Mouse (Mus musculus) myocyte (in vitro differentiated cells): ENCODE results near the gene Dscaml1. TPM values are rescaled to one million over a fixed set of nuclear protein-coding genes. Genes with fewer than 3 reads are reported as not detected.

ENCODE experiments used
- H3K27me3 ChIP-seq: one replicate; pipeline ENCODE4 v1.6.1; 2011; ENCODE audit not compliant: control insufficient read depth, insufficient read depth, insufficient read length
- H3K36me3 ChIP-seq: one replicate; pipeline ENCODE4 v1.6.1; 2011; ENCODE audit not compliant: control insufficient read depth, insufficient read depth
- H3K4me2 ChIP-seq: one replicate; pipeline ENCODE4 v1.6.1; 2011; ENCODE audit warnings: low read depth, control low read depth
- H3K4me3 ChIP-seq: one replicate; pipeline ENCODE4 v1.5.1; 2011; ENCODE audit warnings: mild to moderate bottlenecking, control low read depth, moderate library complexity
- H3K79me2 ChIP-seq: one replicate; pipeline ENCODE4 v1.6.1; 2011; ENCODE audit not compliant: control insufficient read depth, insufficient read depth
- H3ac ChIP-seq: one replicate; pipeline ENCODE4 v1.6.1; 2011; ENCODE audit not compliant: control insufficient read depth, insufficient read length
- CEBPB ChIP-seq: IDR thresholded peaks from 2 replicates; pipeline ENCODE4 v1.6.1; 2011; ENCODE audit warnings: mild to moderate bottlenecking, moderate library complexity; ENCODE audit not compliant: poor library complexity, insufficient read depth, severe bottlenecking
- E2F4 ChIP-seq: IDR thresholded peaks from one replicate; pipeline ENCODE4 v1.6.1; 2011; ENCODE audit warnings: mild to moderate bottlenecking, control low read depth, moderate library complexity; ENCODE audit not compliant: insufficient read depth
- MAX ChIP-seq: IDR thresholded peaks from one replicate; pipeline ENCODE4 v1.6.1; 2011; ENCODE audit warnings: low read depth, mild to moderate bottlenecking, control low read depth
- MYOD1 ChIP-seq, 3 experiments: IDR thresholded peaks; one replicate each; pipeline ENCODE4 v1.6.1; 2011; ENCODE audit warnings: control low read depth in 2 of 3, low read depth in 2 of 3, mild to moderate bottlenecking in 2 of 3, moderate library complexity in 1 of 3; ENCODE audit not compliant: insufficient read length in 2 of 3, control insufficient read depth in 1 of 3
- MYOG ChIP-seq, 3 experiments: IDR thresholded peaks; one replicate each; pipeline ENCODE4 v1.6.1; 2011; ENCODE audit warnings: control low read depth in 2 of 3, low read depth in 2 of 3, mild to moderate bottlenecking in 2 of 3; ENCODE audit not compliant: insufficient read length in 2 of 3, control insufficient read depth in 1 of 3, insufficient read depth in 1 of 3
- POLR2A ChIP-seq: IDR thresholded peaks from one replicate; pipeline ENCODE4 v1.6.1; 2011; ENCODE audit warnings: low read depth, mild to moderate bottlenecking, control low read depth, moderate library complexity; ENCODE audit not compliant: insufficient read length
- POLR2AphosphoS2 ChIP-seq: IDR thresholded peaks from one replicate; pipeline ENCODE4 v1.6.1; 2011; ENCODE audit warnings: low read depth, control low read depth; ENCODE audit not compliant: insufficient read length
- REST ChIP-seq: IDR thresholded peaks from one replicate; pipeline ENCODE4 v1.6.1; 2011; ENCODE audit warnings: mild to moderate bottlenecking, control low read depth, moderate library complexity; ENCODE audit not compliant: insufficient read depth, insufficient read length
- SRF ChIP-seq: IDR thresholded peaks from one replicate; pipeline ENCODE4 v1.6.1; 2011; ENCODE audit warnings: low read depth; ENCODE audit not compliant: control insufficient read depth, insufficient read length
- TCF12 ChIP-seq: IDR thresholded peaks from one replicate; pipeline ENCODE4 v1.6.1; 2011; ENCODE audit warnings: mild to moderate bottlenecking, control low read depth; ENCODE audit not compliant: poor library complexity, insufficient read depth, severe bottlenecking
- TCF3 ChIP-seq: IDR thresholded peaks from one replicate; pipeline ENCODE4 v1.6.1; 2011; ENCODE audit warnings: low read depth, control low read depth; ENCODE audit not compliant: insufficient read length
- USF1 ChIP-seq: IDR thresholded peaks from one replicate; pipeline ENCODE4 v1.6.1; 2011; ENCODE audit warnings: low read depth, mild to moderate bottlenecking, control low read depth, moderate library complexity
- polyA plus RNA-seq: library from polyadenylated mRNA; unstranded; fragments of >200 nt; fragmentation: generic; extraction: Trizol; gene quantifications from one replicate; pipeline ENCODE4 v1.2.1, GENCODE M21; 2012; ENCODE audit warnings: missing spikeins

Gene Dscaml1
- polyA plus RNA-seq, 1 experiment, result not detected

DNA sequence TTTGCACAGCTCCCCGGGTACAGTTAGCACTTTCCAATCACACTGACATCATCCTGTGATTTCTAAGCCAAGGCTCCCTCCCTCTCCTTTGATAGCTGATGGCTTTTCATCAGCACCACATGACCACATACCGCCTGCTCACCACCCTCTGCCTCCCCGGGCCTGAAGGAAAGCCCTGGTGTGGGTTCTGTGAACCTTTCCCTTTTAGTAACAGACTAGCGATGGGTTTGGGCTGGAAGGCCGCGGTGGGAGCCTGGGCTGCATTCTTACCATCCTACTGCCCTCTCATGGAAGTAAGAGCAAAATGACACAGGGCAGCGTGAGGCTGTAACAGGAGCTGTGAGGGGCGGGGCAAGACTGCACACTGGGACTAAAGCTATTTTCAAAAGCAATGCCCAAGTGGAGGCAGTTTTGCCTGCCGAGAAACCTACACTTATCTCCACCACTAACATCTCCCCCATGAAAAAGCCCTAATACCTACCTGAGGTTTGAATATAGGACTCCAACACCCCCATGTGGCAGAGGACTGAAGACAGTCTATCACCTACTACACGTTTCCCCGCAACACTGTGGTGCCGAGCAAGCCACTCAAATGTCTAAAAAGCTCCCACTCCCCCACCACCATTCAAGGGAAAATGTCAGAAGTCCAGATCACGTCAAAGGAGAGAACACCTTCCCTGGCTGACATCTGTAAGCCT is 372.2 kb downstream of the Dscaml1 start:
- no peaks in the 10 kb centered on the region for H3K79me2 ChIP-seq
- H3K4me2 ChIP-seq, result no peak overlapping the region
- H3K27me3 ChIP-seq, result no peaks in the 10 kb centered on the region
- TF ChIP-seq CEBPB (no peak), MYOD1 (IDR thresholded peaks at IDR 0.05; ENCODE audit: control insufficient read depth in 1 of 3, insufficient read length in 2 of 3, low read depth in 2 of 3) (no peak), POLR2AphosphoS2 (no peak), MAX (no peak), SRF (no peak), MYOG (IDR thresholded peaks at IDR 0.05; ENCODE audit: control insufficient read depth in 1 of 3, insufficient read depth in 1 of 3, insufficient read length in 2 of 3, low read depth in 2 of 3) (no peak), REST (no peak)
- H3K36me3 ChIP-seq, result no peaks in the 10 kb centered on the region
- no peak overlapping the region for H3ac ChIP-seq
- no peak overlapping the region for H3K4me3 ChIP-seq

- H3K79me2 ChIP-seq, result no peaks in the 10 kb centered on the region
- no peak for TF ChIP-seq TCF3
- TF ChIP-seq CEBPB, result no peak
- TF ChIP-seq SRF, result no peak
- no peak for TF ChIP-seq E2F4
- no peak for TF ChIP-seq POLR2A
- no peak for TF ChIP-seq MYOG (IDR thresholded peaks at IDR 0.05; ENCODE audit: control insufficient read depth in 1 of 3, insufficient read depth in 1 of 3, insufficient read length in 2 of 3, low read depth in 2 of 3)
- no peak for TF ChIP-seq MAX
- no peak for TF ChIP-seq MYOD1 (IDR thresholded peaks at IDR 0.05; ENCODE audit: control insufficient read depth in 1 of 3, insufficient read length in 2 of 3, low read depth in 2 of 3)
- TF ChIP-seq REST, result no peak
- TF ChIP-seq POLR2AphosphoS2, result no peak
- no peak for TF ChIP-seq USF1
- TF ChIP-seq TCF12, result no peak
- no peaks in the 10 kb centered on the region for H3K36me3 ChIP-seq
- no peak overlapping the region for H3K4me2 ChIP-seq
- H3K4me3 ChIP-seq, result no peak overlapping the region
- H3ac ChIP-seq, result no peak overlapping the region
- no peaks in the 10 kb centered on the region for H3K27me3 ChIP-seq
These were observed 373.0 kb downstream of the Dscaml1 start for GRCm38 (mm10) chr9:45799402-45799801.

Other genes starting within 250 kb of the Dscaml1 start
- not detected for gene BC049352, start 244.6 kb upstream of the Dscaml1 start, polyA plus RNA-seq
- gene Tmprss4, start 222.5 kb upstream of the Dscaml1 start, polyA plus RNA-seq, result not detected
- gene Il10ra, start 157.5 kb upstream of the Dscaml1 start, polyA plus RNA-seq, result not detected
- not detected for gene Tmprss13, start 107.5 kb upstream of the Dscaml1 start, polyA plus RNA-seq
- 0.73 TPM for gene Fxyd6, start 56.4 kb upstream of the Dscaml1 start, polyA plus RNA-seq
- gene Fxyd2, start 27.0 kb upstream of the Dscaml1 start, polyA plus RNA-seq, result 0.07 TPM